Mouse (Mus musculus): ENCODE measurements at regions not wholly inside any gene's neighbourhood (a gene's known extent, or its start where the extent isn't known, plus 50 kb on each side); places are given as distances from the start of the nearest gene placed in this dataset.

- TF ChIP-seq POLR2A (IDR thresholded peaks at IDR 0.05; ENCODE audit: borderline replicate concordance, extremely low read depth, insufficient read depth, insufficient read length, poor library complexity, severe bottlenecking) (no peak), CTCF (IDR thresholded peaks at IDR 0.05; ENCODE audit: borderline replicate concordance, extremely low read depth, insufficient read depth, insufficient read length) (no peak)
Measured at GRCm38 (mm10) chr13:71565388-71565787, 398.1 kb downstream of the Irx1 start.
